In genomic region chr8:119121236-119121635, GRCm38 (mm10) we compare ENCODE assay signal across 16 mouse cellular contexts.
"Had no signal": no experiment of that assay in that cellular context is flagged by ENCODE, and none has a peak within 500 bp of the region (broad histone marks: within the 10 kb centered on the region; RNA-seq: fewer than 3 reads in every experiment).

No protein-coding gene starts in this region.

- H3K4me3 ChIP-seq: layer of hippocampus, adult 2 months; liver, embryonic 13.5 days; midbrain, embryonic 10.5 days; midbrain, embryonic 15.5 days; neural tube, embryonic 12.5 days; stomach, embryonic 15.5 days had no signal

- H3K27me3 ChIP-seq: liver, embryonic 13.5 days; midbrain, embryonic 15.5 days; neural tube, embryonic 12.5 days; stomach, embryonic 15.5 days had no signal

- H3K4me1 ChIP-seq: liver, embryonic 13.5 days; midbrain, embryonic 10.5 days; midbrain, embryonic 15.5 days; neural tube, embryonic 12.5 days; stomach, embryonic 15.5 days had no signal

- H3K9ac ChIP-seq: liver, embryonic 13.5 days; liver, postnatal 0 days; midbrain, embryonic 15.5 days; neural tube, embryonic 12.5 days; stomach, embryonic 15.5 days had no signal

- H3K27ac ChIP-seq: layer of hippocampus, adult 2 months; liver, embryonic 13.5 days; midbrain, embryonic 10.5 days; midbrain, embryonic 15.5 days; neural tube, embryonic 12.5 days; stomach, embryonic 15.5 days had no signal

- H3K4me2 ChIP-seq: liver, embryonic 13.5 days; midbrain, embryonic 15.5 days; neural tube, embryonic 12.5 days; stomach, embryonic 15.5 days had no signal

- H3K9me3 ChIP-seq: midbrain, embryonic 15.5 days; neural tube, embryonic 12.5 days; stomach, embryonic 15.5 days had no signal

- ATAC-seq: liver, postnatal 0 days; midbrain, embryonic 15.5 days had no signal

- H3K36me3 ChIP-seq: liver, embryonic 13.5 days; midbrain, embryonic 10.5 days; midbrain, embryonic 15.5 days; neural tube, embryonic 12.5 days; stomach, embryonic 15.5 days had no signal

- DNase-seq: kidney, adult 18-20 months; kidney, postnatal 10 days; kidney, postnatal 4 days; left cerebral cortex, postnatal 4 days; liver; liver, embryonic 13.5 days; liver, postnatal 0 days; right cerebral cortex, postnatal 4 days; spleen, adult 18-20 months; thymus, adult 2 months; thymus, postnatal 25 days had no signal
